Mouse (Mus musculus) bone marrow, adult 2 months (tissue): ENCODE measurements at regions not wholly inside any gene's neighbourhood (a gene's known extent, or its start where the extent isn't known, plus 50 kb on each side); places are given as distances from the start of the nearest gene placed in this dataset.

Source experiments
- H3K27ac ChIP-seq: fragments of 200-500 bp; 2 replicates; pipeline ENCODE4 v1.5.1; 2012; ENCODE audit warnings: low read depth, mild to moderate bottlenecking, control low read depth, inconsistent platforms, low read length; ENCODE audit not compliant: control insufficient read depth, poor library complexity, insufficient read depth
- H3K4me1 ChIP-seq: fragments of 200-500 bp; 2 replicates; pipeline ENCODE4 v1.6.1; 2011; ENCODE audit warnings: low read length; ENCODE audit not compliant: control insufficient read depth, insufficient read depth
- H3K4me3 ChIP-seq: fragments of 200-500 bp; replicated peaks from 2 replicates; pipeline ENCODE3; 2011; ENCODE audit warnings: mild to moderate bottlenecking, low read depth, low read length, control low read depth; ENCODE audit not compliant: control insufficient read depth
- CTCF ChIP-seq: fragments of 200-500 bp; IDR thresholded peaks from 2 replicates; pipeline ENCODE4 v1.5.1; 2011; ENCODE audit warnings: low read length, control low read depth; ENCODE audit not compliant: control insufficient read depth, insufficient read depth
- POLR2A ChIP-seq: fragments of 200-500 bp; IDR thresholded peaks from 2 replicates; pipeline ENCODE4 v1.6.1; 2011; ENCODE audit warnings: low read depth, mild to moderate bottlenecking, control low read depth, low read length, borderline replicate concordance; ENCODE audit not compliant: control insufficient read depth
- whole genome bisulfite sequencing: fragments of 180-500 bp; shearing (Covaris S2); methylation state at CpG from one replicate; pipeline ENCODE4 v1.1.7; 2018; 5-methylcytosine and 5-hydroxymethylcytosine counted together

DNA sequence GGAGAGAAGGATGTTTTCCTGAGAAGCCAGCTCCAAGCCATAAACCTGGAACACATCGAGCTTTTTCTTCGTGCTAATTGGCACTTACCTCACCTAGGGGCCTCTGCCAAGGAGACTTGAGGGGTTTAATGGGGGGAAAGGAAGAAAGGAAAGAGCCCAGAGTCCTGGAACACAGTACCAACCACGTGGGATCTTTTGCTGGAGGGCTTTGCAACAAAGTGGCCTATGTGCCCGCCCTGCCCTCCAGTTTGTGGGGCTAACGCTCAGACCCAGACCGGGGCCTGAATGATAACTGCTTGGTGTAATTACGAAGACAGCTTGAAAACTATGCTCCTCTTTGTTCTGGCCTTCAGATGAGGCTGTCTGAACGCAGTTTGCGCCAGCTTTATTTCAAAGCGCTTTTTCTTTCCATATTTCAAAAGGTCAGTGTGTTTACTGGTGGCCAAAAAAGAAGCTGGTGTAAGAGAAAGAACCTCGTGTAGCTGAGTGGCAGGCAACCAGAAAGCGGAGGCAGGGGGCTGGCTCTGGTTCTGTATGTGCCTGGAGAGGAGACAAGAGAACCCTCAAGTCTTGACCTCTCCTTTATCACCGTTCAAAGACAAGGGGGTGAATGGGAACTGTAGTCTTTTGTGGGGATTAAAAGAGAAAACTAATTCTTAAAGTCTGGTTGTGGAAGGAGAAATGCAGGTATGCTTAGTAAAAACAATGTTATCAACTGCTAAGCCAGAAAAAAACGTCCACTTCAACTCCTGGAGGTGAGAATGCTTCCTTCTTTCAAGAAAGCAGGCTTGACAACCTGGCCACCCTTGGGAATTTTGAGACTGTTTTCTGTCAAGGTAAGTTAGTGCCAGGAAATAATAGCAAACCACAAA lies 136.1 kb upstream of the Btg1 start:
- 60% methylated on average over 14 of the region's 14 CpGs for WGBS
- no peak overlapping the region for H3K4me3 ChIP-seq
- no peak overlapping the region for H3K27ac ChIP-seq
- H3K4me1 ChIP-seq: no peaks in the 10 kb centered on the region
- TF ChIP-seq CTCF (no peak), POLR2A (no peak)

DNA sequence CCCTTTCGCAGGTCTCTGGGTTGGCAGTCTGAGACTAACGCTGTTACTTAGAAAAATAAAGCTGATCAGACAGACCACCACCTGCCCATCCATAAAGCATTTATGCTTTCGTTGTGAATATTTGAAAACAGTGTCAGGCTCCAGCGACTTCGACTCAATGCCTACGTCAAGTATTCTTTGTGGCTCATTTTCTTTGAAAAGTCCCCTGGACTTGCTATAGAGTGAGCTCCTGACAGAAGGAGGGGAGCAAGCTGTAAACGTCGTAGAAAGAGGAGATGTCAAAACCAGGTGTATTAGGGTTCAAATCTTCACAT lies 135.5 kb upstream of the Btg1 start:
- H3K4me1 ChIP-seq: no peaks in the 10 kb centered on the region
- WGBS: 18% methylated on average over 8 of the region's 8 CpGs
- H3K4me3 ChIP-seq: no peak overlapping the region
- TF ChIP-seq CTCF (no peak), POLR2A (no peak)
- no peak overlapping the region for H3K27ac ChIP-seq

DNA sequence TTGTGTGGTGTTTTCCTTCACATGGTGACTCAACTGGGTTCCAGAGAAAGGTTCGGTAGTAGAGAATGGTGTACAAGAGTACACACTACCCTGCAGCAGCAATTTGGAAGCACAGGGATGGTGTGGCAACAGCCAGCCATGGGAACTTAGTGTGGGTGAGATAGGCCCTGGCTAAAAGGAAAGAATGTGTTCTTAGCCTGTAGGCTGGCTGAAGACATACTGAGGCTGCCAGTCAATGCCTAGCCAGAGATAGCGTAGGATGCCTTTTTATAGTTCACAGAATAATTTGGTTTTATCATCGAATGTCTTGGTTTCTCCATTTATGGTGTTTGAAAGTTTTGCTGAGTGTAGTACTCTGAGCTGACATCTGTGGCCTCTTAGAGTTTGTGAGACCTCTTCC lies 130.1 kb upstream of the Btg1 start:
- WGBS: 85% methylated on average over 3 of the region's 3 CpGs
- TF ChIP-seq POLR2A (no peak), CTCF (no peak)
- no peak overlapping the region for H3K4me3 ChIP-seq
- no peaks in the 10 kb centered on the region; the same call in 1 of the 2 replicates for H3K4me1 ChIP-seq
- no peak overlapping the region for H3K27ac ChIP-seq

DNA sequence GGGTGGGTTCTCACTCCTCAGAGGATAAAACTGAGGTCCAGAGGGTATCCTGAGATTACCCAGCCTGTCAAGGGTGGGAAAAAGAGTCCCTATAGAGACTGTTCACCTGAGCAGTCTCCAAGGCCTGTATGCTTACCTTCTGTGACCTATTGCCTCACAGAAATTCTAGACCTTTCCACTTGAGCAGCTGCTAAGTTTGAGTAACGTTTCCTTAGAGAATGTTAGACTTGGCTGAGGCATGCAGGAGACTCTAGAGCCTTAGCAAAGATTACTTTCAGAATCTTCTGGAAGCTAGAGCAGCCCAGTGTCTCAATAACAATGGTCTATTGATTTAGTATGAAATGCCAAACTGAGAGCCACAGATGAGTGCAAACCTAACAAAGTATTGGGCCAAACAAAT lies 123.1 kb upstream of the Btg1 start:
- Histone ChIP-seq H3K4me1 (no peaks in the 10 kb centered on the region; the same call in 1 of the 2 replicates), H3K27ac (no peak overlapping the region), H3K4me3 (no peak overlapping the region)
- WGBS: 60% methylated on average over 1 of the region's 1 CpGs
- TF ChIP-seq CTCF (no peak), POLR2A (no peak)

DNA sequence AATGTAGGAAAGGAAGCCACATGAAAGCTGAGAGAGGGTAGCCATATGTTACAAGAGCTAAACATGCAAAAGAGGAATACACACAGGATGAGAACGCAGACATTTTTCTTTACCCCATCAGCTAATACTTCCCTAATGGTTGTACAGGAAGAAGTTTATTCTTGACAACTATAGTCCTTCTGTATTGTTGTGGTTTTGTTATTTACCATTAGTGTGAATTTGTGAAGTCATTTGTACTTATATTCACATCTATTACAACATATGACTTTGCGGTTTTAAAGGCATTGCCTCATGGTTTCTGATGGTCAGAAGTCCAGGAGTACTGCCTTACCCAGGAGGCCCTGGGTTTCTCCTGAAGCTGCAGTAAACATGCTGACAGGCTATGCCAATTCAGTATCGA lies 120.1 kb upstream of the Btg1 start:
- Histone ChIP-seq H3K4me3 (no peak overlapping the region), H3K27ac (no peak overlapping the region), H3K4me1 (no peaks in the 10 kb centered on the region; the same call in 1 of the 2 replicates)
- WGBS: 68% methylated on average over 3 of the region's 3 CpGs
- TF ChIP-seq CTCF: no peak
- TF ChIP-seq POLR2A: no peak

DNA sequence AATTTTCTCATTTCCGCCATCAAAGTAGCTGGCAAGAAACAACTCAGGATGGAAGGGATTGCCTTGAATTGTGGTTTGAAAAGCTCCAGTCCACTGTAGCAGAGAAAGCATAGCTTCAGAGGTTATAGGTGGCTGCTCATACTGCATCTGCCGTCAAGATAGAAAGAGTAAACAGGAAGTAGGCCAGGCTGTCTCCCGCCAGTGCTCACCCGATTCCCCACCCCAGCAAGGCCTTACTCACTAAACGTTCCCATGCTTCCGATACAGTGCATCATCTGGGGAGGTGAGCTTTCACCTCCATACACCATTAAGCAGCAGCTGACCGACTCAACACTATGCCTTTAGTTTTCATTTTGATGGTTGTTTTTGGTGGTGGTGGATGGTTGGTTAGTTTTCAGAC lies 119.3 kb upstream of the Btg1 start:
- H3K4me3 ChIP-seq: no peak overlapping the region
- 83% methylated on average over 7 of the region's 7 CpGs for WGBS

DNA sequence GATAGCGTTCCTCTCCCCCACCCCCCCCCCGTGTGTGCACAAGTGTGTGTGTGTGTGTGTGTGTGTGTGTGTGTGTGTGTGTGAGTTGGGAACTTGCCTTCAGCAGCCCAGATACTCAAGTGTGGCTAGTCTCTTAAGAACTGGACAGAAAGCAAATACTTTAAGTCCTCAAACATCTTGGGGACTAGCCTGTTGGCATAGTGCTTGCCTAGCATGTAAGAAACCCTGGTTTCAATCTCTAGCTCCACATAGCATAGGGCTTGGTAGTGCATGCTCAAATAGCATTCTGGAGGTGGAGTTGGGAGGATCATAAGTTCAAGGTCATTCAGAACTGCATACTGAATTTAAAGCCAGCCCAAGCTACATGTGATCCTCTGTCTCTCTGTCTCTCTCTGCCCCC lies 117.5 kb upstream of the Btg1 start:
- TF ChIP-seq POLR2A (no peak), CTCF (no peak)
- WGBS: 70% methylated on average over 2 of the region's 2 CpGs
- Histone ChIP-seq H3K4me1 (peaks cover 1% of the 10 kb centered on the region; the same call in 1 of the 2 replicates), H3K4me3 (no peak overlapping the region), H3K27ac (no peak overlapping the region)

More for the DNA sequence above, 119.3 kb upstream of the Btg1 start:
- TF ChIP-seq CTCF: no peak
- TF ChIP-seq POLR2A: no peak
- no peak overlapping the region for H3K27ac ChIP-seq
- no peaks in the 10 kb centered on the region; the same call in 1 of the 2 replicates for H3K4me1 ChIP-seq

DNA sequence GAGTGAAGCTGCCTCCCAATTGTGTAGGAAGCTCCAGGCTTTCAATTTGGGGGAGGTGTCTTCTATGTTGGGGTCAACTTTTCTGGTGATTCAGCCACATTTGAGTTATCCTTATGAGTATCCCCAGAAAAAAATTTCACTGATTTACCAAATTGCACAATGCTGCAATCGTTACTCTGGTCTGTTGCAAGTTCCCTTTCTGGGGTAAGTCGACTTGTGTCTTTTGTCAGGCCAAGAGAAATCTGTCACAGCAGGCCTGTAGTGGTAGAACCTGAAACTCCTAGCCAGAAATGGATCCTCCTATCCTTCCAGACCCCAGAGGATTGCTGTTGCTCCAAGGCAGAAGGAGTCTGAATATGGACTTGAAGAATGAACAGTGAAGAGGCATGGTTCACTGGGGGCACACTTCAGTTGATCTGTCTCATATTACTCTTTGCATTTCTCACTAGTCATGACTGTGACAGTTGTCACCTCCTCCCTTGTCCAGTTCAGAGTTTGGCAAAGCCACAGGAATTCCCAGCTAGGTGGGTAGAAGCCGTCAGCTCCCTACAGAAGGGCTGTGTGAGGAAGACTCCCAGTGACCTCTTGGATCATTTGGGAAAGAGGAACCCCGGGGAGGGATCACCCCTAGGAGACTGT lies 114.6 kb upstream of the Btg1 start:
- Histone ChIP-seq H3K4me3 (no peak overlapping the region), H3K27ac (peak overlapping the region; percentile 71), H3K4me1 (peaks cover 1% of the 10 kb centered on the region; the same call in 1 of the 2 replicates)
- TF ChIP-seq CTCF (no peak), POLR2A (no peak)
- 34% methylated on average over 4 of the region's 4 CpGs for WGBS

DNA sequence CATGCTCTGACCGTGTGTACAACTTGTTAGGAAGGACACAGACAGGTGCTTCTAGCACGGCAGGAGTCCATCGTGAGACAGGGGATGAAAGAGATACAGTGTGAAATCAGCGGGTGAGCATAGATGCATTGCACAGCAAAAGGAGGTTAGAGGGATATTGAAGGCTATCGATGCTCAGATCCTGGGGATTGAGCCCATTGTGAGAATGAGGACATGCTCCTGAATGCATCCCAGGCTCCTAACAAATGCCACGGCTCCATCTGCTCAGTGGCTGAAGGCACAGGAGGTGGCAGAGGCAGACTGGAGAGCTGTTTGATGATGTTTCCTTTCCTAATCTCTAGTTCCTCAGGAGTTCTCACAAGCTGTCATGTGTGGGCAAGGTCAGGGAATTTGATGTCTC lies 114.1 kb upstream of the Btg1 start:
- Histone ChIP-seq H3K27ac (peak overlapping the region; percentile 71), H3K4me3 (no peak overlapping the region), H3K4me1 (peaks cover 1% of the 10 kb centered on the region; the same call in 1 of the 2 replicates)
- WGBS: 79% methylated on average over 6 of the region's 6 CpGs
- no peak for TF ChIP-seq POLR2A
- no peak for TF ChIP-seq CTCF
